Mouse (Mus musculus): Measurements from ENCODE around the gene Vegfa.

Gene Vegfa

GRCm38 (mm10) chr17:46032257-46032991, at the start of gene Vegfa:
Gene Vegfa, minus strand, starts transcription at chr17:46032369.
- peak; percentile 89 to 91 for DNase-seq (ENCODE audit: low spot score in 2 of 2)

- DNase-seq (ENCODE audit: low spot score in 2 of 2): peak; percentile 70 to 81
Observed at GRCm38 (mm10) chr17:46081657-46082056, 49.5 kb upstream of the Vegfa start.

GRCm38 (mm10) chr17:46081042-46081441, 48.9 kb upstream of the Vegfa start:
- no peak for DNase-seq (ENCODE audit: low spot score in 2 of 2)

- DNase-seq (ENCODE audit: low spot score in 2 of 2): no peak
Observed at GRCm38 (mm10) chr17:46080388-46080787, 48.2 kb upstream of the Vegfa start.

- no peak for DNase-seq (ENCODE audit: low spot score in 2 of 2)
Observed at GRCm38 (mm10) chr17:46079037-46079436, 46.9 kb upstream of the Vegfa start.

- no peak for DNase-seq (ENCODE audit: low spot score in 2 of 2)
Observed at GRCm38 (mm10) chr17:46077921-46078534, 45.9 kb upstream of the Vegfa start.

GRCm38 (mm10) chr17:46076260-46076551, 44.0 kb upstream of the Vegfa start:
- DNase-seq (ENCODE audit: low spot score in 2 of 2): no peak

GRCm38 (mm10) chr17:46075551-46076259, 43.5 kb upstream of the Vegfa start:
- no peak for DNase-seq (ENCODE audit: low spot score in 2 of 2)

GRCm38 (mm10) chr17:46075116-46075485, 42.9 kb upstream of the Vegfa start:
- no peak for DNase-seq (ENCODE audit: low spot score in 2 of 2)

GRCm38 (mm10) chr17:46074398-46075115, 42.4 kb upstream of the Vegfa start:
- DNase-seq (ENCODE audit: low spot score in 2 of 2): no peak

- DNase-seq (ENCODE audit: low spot score in 2 of 2): peak; percentile 69 to 79
Observed at GRCm38 (mm10) chr17:46073730-46074301, 41.6 kb upstream of the Vegfa start.

- DNase-seq (ENCODE audit: low spot score in 2 of 2): no peak
Observed at GRCm38 (mm10) chr17:46071531-46071930, 39.4 kb upstream of the Vegfa start.

GRCm38 (mm10) chr17:46070046-46070445, 37.9 kb upstream of the Vegfa start:
- no peak for DNase-seq (ENCODE audit: low spot score in 2 of 2)

GRCm38 (mm10) chr17:46063974-46064312, 31.8 kb upstream of the Vegfa start:
- DNase-seq (ENCODE audit: low spot score in 2 of 2): no peak

- DNase-seq (ENCODE audit: low spot score in 2 of 2): peak; percentile 34 to 38
Observed at GRCm38 (mm10) chr17:46063283-46063973, 31.3 kb upstream of the Vegfa start.

- DNase-seq (ENCODE audit: low spot score in 2 of 2): no peak
Observed at GRCm38 (mm10) chr17:46060253-46060652, 28.1 kb upstream of the Vegfa start.

- DNase-seq (ENCODE audit: low spot score in 2 of 2): no peak
Observed at GRCm38 (mm10) chr17:46059226-46059825, 27.2 kb upstream of the Vegfa start.

GRCm38 (mm10) chr17:46056288-46056687, 24.1 kb upstream of the Vegfa start:
- DNase-seq (ENCODE audit: low spot score in 2 of 2): no peak

- no peak for DNase-seq (ENCODE audit: low spot score in 2 of 2)
Observed at GRCm38 (mm10) chr17:46055736-46056135, 23.6 kb upstream of the Vegfa start.

GRCm38 (mm10) chr17:46053291-46053842, 21.2 kb upstream of the Vegfa start:
- no peak for DNase-seq (ENCODE audit: low spot score in 2 of 2)

- DNase-seq (ENCODE audit: low spot score in 2 of 2): no peak
Observed at GRCm38 (mm10) chr17:46052146-46052545, 20.0 kb upstream of the Vegfa start.
